Mouse (Mus musculus) MEL (cell line): ENCODE measurements at regions not wholly inside any gene's neighbourhood (a gene's known extent, or its start where the extent isn't known, plus 50 kb on each side); places are given as distances from the start of the nearest gene placed in this dataset.

ENCODE experiments used
- DNase-seq: peaks from one replicate; pipeline ENCODE4 v3.0.0; 2011; ENCODE audit warnings: low read depth, low spot score
- H3K27ac ChIP-seq: 2 replicates; pipeline ENCODE4 v1.5.1; 2012; ENCODE audit warnings: low read depth, mild to moderate bottlenecking, control low read depth, low read length, moderate library complexity; ENCODE audit not compliant: control insufficient read depth
- H3K27me3 ChIP-seq, 2 experiments: fragments of 150-350 bp in 1 of 2; sonication (generic) in 1 of 2; 2 replicates each; pipeline ENCODE4 v1.6.1; 2012; ENCODE audit warnings: low read length in 2 of 2, mild to moderate bottlenecking in 2 of 2, improper control_type of control experiment in 1 of 2, moderate library complexity in 1 of 2; ENCODE audit not compliant: insufficient read depth in 2 of 2, control insufficient read depth in 1 of 2
- H3K36me3 ChIP-seq, 2 experiments: 2 replicates each; pipeline ENCODE4 v1.6.1; 2012 to 2014; ENCODE audit warnings: low read length in 2 of 2, improper control_type of control experiment in 1 of 2, inconsistent platforms in 1 of 2, mild to moderate bottlenecking in 1 of 2; ENCODE audit not compliant: insufficient read depth in 2 of 2, control insufficient read depth in 1 of 2
- H3K4me1 ChIP-seq, 2 experiments: fragments of 150-350 bp in 1 of 2; sonication (generic) in 1 of 2; 2 replicates each; pipeline ENCODE4 v1.6.1; 2012; ENCODE audit warnings: low read length in 2 of 2, improper control_type of control experiment in 1 of 2, mild to moderate bottlenecking in 1 of 2; ENCODE audit not compliant: insufficient read depth in 2 of 2, control insufficient read depth in 1 of 2
- H3K4me3 ChIP-seq, 2 experiments: fragments of 150-350 bp in 1 of 2; sonication (generic) in 1 of 2; 2 replicates each; pipeline ENCODE4 v1.5.1; 2012; ENCODE audit warnings: low read depth in 2 of 2, low read length in 2 of 2, mild to moderate bottlenecking in 2 of 2, moderate library complexity in 2 of 2, control low read depth in 1 of 2, improper control_type of control experiment in 1 of 2; ENCODE audit not compliant: control insufficient read depth in 1 of 2, insufficient read depth in 1 of 2
- H3K79me2 ChIP-seq: 2 replicates; pipeline ENCODE4 v1.6.1; 2012; ENCODE audit warnings: mild to moderate bottlenecking, low read length, moderate library complexity; ENCODE audit not compliant: control insufficient read depth, poor library complexity, insufficient read depth
- H3K9ac ChIP-seq: 2 replicates; pipeline ENCODE4 v1.6.1; 2012; ENCODE audit warnings: low read depth, mild to moderate bottlenecking, control low read depth, low read length, moderate library complexity; ENCODE audit not compliant: control insufficient read depth, poor library complexity, severe bottlenecking
- H3K9me3 ChIP-seq: fragments of 150-350 bp; sonication (generic); replicated peaks from 2 replicates; pipeline ENCODE4 v1.6.1; 2012; ENCODE audit warnings: mild to moderate bottlenecking, low read length, improper control_type of control experiment, moderate library complexity; ENCODE audit not compliant: insufficient read depth
- CTCF ChIP-seq, 3 experiments: IDR thresholded peaks in 2 of 3; conservative IDR thresholded peaks in 1 of 3; 2 replicates each; pipeline ENCODE4 v1.5.1; 2011 to 2012; ENCODE audit warnings: low read length in 3 of 3, low read depth in 2 of 3, mild to moderate bottlenecking in 2 of 3, improper control_type of control experiment in 1 of 3, inconsistent platforms in 1 of 3, mixed read lengths in 1 of 3, moderate library complexity in 1 of 3; ENCODE audit not compliant: control insufficient read depth in 1 of 3, insufficient read depth in 1 of 3, poor library complexity in 1 of 3, severe bottlenecking in 1 of 3
- RAD21 ChIP-seq: IDR thresholded peaks from 2 replicates; pipeline ENCODE4 v1.6.1; 2011; ENCODE audit warnings: mild to moderate bottlenecking, low read depth, low read length, improper control_type of control experiment
- SMC3 ChIP-seq: IDR thresholded peaks from 2 replicates; pipeline ENCODE4 v1.6.1; 2011; ENCODE audit warnings: low read depth, low read length, improper control_type of control experiment
- USF1 ChIP-seq: IDR thresholded peaks from 2 replicates; pipeline ENCODE4 v1.6.1; 2014; ENCODE audit warnings: low read depth, mild to moderate bottlenecking, inconsistent platforms, low read length, improper control_type of control experiment, moderate library complexity
- ZNF384 ChIP-seq: IDR thresholded peaks from 2 replicates; pipeline ENCODE4 v1.6.1; 2012; ENCODE audit warnings: low read depth, mild to moderate bottlenecking, inconsistent platforms, low read length, improper control_type of control experiment

DNA sequence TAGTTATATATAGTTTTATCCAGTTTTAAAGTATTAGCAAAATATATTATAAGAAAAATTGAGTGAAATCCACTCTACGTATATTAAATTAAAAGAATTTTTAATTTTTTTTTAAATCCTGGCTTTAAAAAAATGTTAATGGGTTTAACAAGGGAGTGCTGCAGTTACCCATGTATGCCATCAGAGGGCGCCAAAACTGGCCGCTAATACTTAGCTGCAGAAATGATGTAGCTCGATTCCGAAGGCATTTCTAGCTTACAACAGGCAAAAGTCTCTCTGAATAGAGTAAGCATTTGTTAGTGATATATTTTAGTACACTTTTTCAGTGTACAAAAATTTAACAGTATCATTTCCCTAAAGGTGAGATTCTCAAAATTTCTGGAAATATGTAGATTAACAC is 73.1 kb downstream of the Olfr444 start:
- peak; percentile 41 for DNase-seq
- Histone ChIP-seq H3K27me3 (no peaks in the 10 kb centered on the region), H3K36me3 (no peaks in the 10 kb centered on the region), H3K27ac (no peak overlapping the region), H3K79me2 (no peaks in the 10 kb centered on the region), H3K4me3 (no peak overlapping the region), H3K9ac (no peak overlapping the region), H3K9me3 (no peaks in the 10 kb centered on the region), H3K4me1 (no peaks in the 10 kb centered on the region)
- TF ChIP-seq CTCF (IDR thresholded peaks at IDR 0.05 in 2 of 3, conservative IDR thresholded peaks at IDR 0.05 in 1 of 3; ENCODE audit: control insufficient read depth in 1 of 3, insufficient read depth in 1 of 3, low read depth in 2 of 3, low read length in 3 of 3, poor library complexity in 1 of 3, severe bottlenecking in 1 of 3) (peak; percentile 48 to 58 (median 50)), RAD21 (peak; percentile 27), USF1 (no peak), ZNF384 (0 out of 2 replicates have a peak, but pooled peaks have one; percentile 31), SMC3 (peak; percentile 44)
